Mouse (Mus musculus) C3H10T1/2 (cell line): ENCODE results near the gene Ap2s1. TPM values are rescaled to one million over a fixed set of nuclear protein-coding genes. Genes with fewer than 3 reads are reported as not detected.

Experiments
- polyA plus RNA-seq, 2 experiments: library from polyadenylated mRNA; unstranded; fragments of >200 nt; fragmentation: generic; extraction: Trizol; gene quantifications; one replicate each; pipeline ENCODE4 v1.2.1; 2012; ENCODE audit warnings: missing spikeins in 2 of 2

The Ap2s1 gene
- 100 to 1,000 TPM; 475 to 564 TPM for polyA plus RNA-seq

DNA sequence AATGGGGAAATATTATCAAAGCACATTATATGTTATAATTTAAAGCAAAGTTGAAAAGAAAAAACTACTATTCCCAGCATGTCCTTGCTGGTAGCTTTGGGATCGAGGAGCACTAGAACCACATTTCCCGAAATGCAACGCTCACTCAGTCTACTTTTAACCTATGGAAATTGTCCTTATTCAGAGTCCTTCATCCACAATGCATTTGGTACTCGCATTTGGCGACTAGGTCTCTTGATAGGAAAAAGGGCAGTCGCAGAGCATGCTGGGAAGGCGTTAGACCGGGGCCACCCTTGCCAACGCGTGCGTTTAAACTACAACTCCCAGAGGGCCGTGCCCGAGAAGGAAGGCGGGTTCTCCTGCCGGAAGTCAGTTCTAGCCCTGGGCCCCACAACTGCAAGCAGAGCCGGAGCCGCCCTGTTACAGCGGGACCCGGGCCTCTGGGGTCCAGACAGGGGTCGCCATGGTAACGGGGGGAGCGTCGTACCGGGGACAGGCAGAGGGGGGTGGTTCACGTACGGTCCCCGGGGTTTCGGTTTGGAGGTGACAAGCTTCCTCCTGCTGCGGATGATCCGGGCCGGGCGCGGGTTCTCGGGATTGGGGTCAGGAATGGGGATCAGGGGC, at the start of gene Ap2s1:
Ap2s1 (plus strand) TSS at position 338 of the 624 bp plus-strand sequence.

DNA sequence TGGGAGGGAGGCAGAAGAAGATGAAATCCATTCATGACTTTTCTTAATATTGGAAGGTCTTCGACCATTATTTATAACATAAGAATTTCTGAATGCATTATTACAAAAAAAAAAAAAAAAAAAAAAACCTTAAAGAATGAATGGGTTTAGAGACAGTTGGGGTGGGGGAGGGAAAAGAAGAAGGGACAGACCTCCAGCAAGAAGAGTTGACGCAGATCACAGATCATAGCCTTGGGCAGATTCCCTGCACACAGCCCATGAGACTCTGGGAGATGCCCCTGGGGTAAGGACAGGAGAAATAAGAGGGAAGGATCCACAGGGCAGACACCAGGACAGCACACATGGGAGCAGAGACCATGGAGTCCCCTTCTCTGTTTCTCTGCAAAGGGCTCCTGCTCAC, 16.6 kb upstream of the Ap2s1 start, which contains the start of gene Ceacam9:
Ceacam9 (plus strand) TSS at position 301 of the 400 bp plus-strand sequence.

DNA sequence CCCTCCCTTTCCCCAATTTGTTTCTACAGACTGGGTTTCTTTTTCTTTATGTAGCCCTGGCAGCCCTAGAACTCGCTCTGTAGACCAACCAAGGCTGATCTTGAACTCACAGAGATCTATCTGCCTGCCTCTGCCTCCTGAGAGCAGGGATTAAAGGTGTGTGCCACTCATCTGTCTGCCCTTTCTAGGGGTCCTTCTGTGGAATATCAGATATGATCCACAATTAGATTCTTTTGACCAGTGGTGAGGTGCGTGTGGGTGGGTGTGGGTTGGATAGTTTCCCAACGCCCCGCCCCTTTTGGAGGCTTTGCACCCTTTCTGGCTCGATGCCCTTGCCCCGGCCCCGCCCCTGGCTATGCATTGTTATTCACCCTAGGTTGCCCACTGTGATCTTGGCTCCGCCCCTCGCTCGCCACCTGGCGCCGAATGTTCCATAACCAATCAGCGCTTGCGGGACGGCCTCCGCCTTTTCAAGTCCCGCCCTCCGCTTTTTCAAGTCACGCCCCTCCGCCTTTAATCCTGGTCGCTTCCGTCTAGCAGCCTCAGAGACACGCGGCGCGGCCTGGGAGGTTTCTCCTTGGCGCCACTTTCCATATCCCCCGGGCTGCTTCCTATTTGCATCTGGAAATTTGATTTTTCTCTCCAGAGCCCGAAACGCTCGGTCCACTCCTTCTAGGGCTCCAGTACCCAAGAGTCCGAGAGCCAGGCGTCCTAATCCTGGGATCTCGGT, 42.8 kb downstream of the Ap2s1 start, which contains the start of gene Slc1a5:
Slc1a5 (plus strand) TSS at position 516 of the 730 bp plus-strand sequence.

Other genes with a start within 250 kb of the Ap2s1 start
- 10 to 100 TPM in 1 of 2 experiments, 1 to 10 TPM in 1; 3.6 to 26.5 TPM for gene Arhgap35, start 123.4 kb upstream of the Ap2s1 start, polyA plus RNA-seq
- gene Ceacam15, start 62.7 kb upstream of the Ap2s1 start, polyA plus RNA-seq = not detected
- gene Ceacam9, start 16.5 kb upstream of the Ap2s1 start, polyA plus RNA-seq = not detected
- 10 to 100 TPM in 1 of 2 experiments, 1 to 10 TPM in 1; 4.3 to 13.9 TPM for gene Slc1a5, start 42.9 kb downstream of the Ap2s1 start, polyA plus RNA-seq
- gene Strn4, start 77.5 kb downstream of the Ap2s1 start, polyA plus RNA-seq = 10 to 100 TPM; 25.0 to 45.4 TPM
- 10 to 100 TPM; 10.2 to 21.8 TPM for gene Fkrp, start 78.3 kb downstream of the Ap2s1 start, polyA plus RNA-seq
- 10 to 100 TPM in 1 of 2 experiments, 1 to 10 TPM in 1; 2.9 to 13.1 TPM for gene Prkd2, start 104.5 kb downstream of the Ap2s1 start, polyA plus RNA-seq
- 10 to 100 TPM in 1 of 2 experiments, 1 to 10 TPM in 1; 6.5 to 21.0 TPM for gene Dact3, start 136.9 kb downstream of the Ap2s1 start, polyA plus RNA-seq
- 10 to 100 TPM in 1 of 2 experiments, 1 to 10 TPM in 1; 8.6 to 27.3 TPM for gene Gng8, start 153.4 kb downstream of the Ap2s1 start, polyA plus RNA-seq
- 1 to 10 TPM in 1 of 2 experiments, under 1 TPM in 1; 0.85 to 3.9 TPM for gene Ptgir, start 168.1 kb downstream of the Ap2s1 start, polyA plus RNA-seq
- gene Calm3, start 185.7 kb downstream of the Ap2s1 start, polyA plus RNA-seq = 100 to 1,000 TPM; 163 to 504 TPM
- under 1 TPM in 1 of 2 experiments, not detected in 1; 0.01 TPM for gene Pnmal2, start 206.3 kb downstream of the Ap2s1 start, polyA plus RNA-seq
- gene Pnmal1, start 221.3 kb downstream of the Ap2s1 start, polyA plus RNA-seq = not detected
- not detected for gene Gm42372, start 244.7 kb downstream of the Ap2s1 start, polyA plus RNA-seq